Mouse (Mus musculus) spleen, adult 18-20 months (tissue): ENCODE measurements around the gene Hist1h4f.

Source experiments
- DNase-seq, 2 experiments: peaks; one replicate each; pipeline ENCODE4 v3.0.0; 2022; ENCODE audit warnings: mixed read lengths in 2 of 2

The Hist1h4f gene

DNA sequence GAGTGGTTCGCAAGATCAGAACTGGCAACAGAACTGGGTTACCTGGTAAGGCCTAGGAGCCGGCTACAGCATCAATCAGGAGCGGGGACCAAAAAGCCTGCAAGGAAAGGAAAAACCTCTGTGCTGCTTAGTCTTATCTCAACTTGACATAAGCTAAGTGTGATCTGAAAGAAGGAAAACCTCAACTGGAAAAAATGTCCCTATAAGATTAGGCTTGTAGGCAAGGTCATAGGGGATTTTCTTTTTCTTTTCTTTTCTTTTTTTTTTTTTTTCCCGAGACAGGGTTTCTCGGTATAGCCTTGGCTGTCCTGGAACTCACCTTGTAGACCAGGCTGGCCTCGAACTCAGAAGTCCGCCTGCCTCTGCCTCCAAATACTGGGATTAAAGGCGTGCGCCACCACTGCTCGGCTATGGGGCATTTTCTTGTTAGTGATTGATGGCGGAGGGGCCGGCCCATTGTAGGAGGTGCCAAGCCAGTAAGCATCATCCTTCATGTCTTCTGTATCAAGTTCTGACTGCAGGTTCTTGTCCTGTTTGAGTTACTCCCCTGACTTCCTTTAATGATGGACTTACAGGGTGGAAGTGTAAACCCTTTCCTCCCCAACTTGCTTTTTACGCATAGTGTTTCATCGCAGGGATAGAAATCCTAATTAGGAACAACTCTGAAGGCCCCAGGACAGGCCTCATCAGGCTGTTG is 44.5 kb downstream of the Hist1h4f start:
- DNase-seq, result no peak

DNA sequence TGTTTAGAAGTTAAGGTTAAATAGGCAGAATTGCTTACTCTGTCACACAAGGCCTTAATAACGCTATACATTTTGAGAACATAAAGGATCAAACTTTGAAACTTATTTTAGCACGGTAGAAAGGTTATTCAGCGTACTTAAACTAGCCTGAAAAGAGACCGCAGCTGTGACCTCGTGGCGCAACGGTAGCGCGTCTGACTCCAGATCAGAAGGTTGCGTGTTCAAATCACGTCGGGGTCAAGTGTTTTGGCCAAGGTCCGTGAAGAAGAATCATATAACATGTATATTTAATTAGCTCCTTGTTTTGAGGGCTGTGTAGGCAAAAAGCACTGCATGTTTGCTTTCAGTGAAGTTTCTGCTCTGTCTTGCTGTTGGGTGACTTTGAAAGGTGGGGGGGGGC is 45.1 kb downstream of the Hist1h4f start:
- DNase-seq, result peak; percentile 15 to 40

DNA sequence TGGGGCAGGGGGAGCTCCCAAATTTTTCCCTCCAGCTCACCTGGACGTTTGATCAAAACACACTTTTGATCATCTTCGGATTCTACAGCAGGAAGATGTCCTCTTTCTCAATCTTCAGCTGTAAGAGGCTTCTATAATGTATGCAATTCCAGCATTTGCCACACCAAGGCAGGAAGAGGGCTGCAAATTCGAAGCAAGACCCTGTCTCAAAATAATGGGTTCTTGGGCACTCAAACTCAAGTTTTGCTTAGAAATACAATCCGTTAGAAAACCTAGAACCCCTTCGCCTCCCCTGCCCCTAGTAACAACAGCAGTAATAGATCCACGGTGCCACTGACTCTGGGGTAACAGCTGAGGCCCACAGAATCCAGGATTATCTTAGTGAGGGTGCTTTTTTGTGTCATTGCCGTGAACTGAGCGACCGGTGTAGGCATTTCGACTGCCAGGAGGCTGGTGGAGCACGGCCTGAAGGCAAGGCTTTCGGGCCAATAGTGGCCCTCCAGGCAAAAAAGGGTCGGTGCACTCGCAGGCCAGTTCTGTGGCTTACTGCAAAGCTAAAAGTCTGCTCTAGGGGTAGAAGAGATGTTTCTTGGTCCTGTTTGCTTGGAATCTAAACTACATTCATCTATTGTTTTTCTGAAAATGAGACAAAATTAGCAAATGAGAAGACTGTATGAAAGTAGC is 45.6 kb downstream of the Hist1h4f start:
- no peak for DNase-seq

DNA sequence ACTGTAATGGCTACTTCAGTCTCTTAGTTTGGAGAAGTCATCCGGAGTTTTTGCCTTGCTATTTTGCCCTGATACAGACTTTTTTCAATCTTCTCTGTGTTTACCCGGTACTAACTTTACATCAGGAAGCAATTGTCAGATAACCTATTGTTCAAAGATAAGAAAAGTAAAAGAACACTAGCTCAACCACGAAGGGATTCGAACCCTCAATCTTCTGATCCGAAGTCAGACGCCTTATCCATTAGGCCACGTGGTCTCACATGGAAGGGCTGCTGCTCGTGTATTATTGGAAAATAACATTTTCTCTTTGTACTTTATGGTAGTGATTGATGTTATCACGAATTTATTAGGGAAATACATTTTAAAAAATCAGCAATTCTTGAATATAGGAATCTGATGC is 47.7 kb downstream of the Hist1h4f start:
- peak in 1 of 2 experiments; percentile 27 for DNase-seq

DNA sequence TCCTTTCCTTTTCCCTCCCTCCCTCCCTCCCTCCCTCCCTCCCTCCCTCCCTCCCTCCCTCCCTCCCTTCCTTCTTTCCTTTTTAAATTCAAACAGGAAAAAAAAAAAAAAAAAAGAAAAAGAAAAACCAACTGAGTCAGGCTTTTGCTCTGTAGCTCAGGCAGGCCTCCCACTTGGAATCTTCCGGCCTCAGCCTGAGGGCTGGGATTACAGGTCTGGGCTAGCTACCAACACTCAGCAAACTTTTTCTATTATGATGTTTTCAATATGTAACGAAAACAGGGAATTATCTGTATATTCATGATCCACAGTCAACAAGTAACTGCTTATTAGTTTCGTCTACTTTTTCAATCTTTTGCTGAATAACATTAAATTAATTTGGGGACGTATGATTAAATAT is 48.5 kb downstream of the Hist1h4f start:
- DNase-seq, result no peak

DNA sequence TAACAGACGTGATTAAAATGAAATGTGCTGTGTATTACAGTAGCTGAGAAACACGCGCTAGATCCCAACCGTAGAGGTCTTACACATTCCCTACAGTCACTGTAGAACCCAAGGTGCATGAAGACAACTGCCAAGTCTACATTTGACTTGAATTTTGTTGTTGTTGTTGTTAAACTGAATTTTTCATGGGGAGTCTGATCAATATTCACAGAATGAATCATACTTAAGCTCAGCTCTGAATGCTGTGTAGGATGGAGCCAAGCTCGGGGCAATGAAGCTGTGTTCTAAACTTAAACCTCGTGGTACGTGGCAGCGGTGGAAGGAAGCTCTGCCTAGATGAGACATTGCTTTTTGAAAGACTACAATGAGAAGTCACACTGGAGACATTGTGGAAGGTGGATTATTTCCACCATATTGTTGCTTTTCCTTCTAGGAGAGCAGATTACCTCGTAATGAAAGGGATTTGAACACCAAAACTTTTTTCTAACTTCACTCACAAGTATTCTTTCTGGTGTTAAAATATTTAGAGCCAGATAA is 49.3 kb downstream of the Hist1h4f start:
- DNase-seq, result no peak

DNA sequence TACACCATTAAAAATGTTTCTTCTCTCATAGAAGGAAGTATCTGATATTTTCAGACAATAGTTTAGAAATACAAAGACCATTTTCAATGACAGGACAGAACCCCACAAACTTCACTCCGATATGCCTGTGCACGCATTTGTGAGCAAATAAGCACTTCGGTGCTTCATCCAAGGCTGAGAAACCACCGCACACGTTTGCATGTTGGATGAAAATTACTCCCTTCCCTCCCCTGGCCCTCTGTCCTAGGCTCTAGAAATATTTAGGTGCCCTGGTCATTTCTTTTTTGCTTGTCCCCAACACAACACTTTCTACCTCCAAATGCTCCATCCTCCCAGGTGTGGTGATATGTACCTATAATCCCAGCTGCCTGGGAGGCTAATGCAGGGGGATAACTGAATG is 49.9 kb downstream of the Hist1h4f start:
- DNase-seq, result no peak
